Mouse (Mus musculus) Patski (cell line): ENCODE measurements at regions not wholly inside any gene's neighbourhood (a gene's known extent, or its start where the extent isn't known, plus 50 kb on each side); places are given as distances from the start of the nearest gene placed in this dataset.

Experiments used
- ATAC-seq: fragments of 100-300 bp; one replicate; pipeline ENCODE4 v1.8.0; 2021
- CTCF ChIA-PET: fragments of 350-600 bp; sonication (Branson Sonifier 250); formaldehyde crosslinking; loops from one replicate; lab custom pipeline; 2022; ENCODE audit warnings: inconsistent platforms; lab: Charles Lee
- POLR2A ChIA-PET: fragments of 350-600 bp; sonication (Branson Sonifier 250); formaldehyde crosslinking; loops from one replicate; lab custom pipeline; 2022; ENCODE audit warnings: antibody characterized with exemption, inconsistent platforms; lab: Charles Lee
- DNase-seq: peaks from one replicate; pipeline ENCODE4 v3.0.0-alpha.2; 2011; ENCODE audit warnings: low read depth, low spot score
- H3K27me3 ChIP-seq: fragments of 371-371 bp; one replicate; pipeline ENCODE4 v1.5.1; 2021
- CTCF ChIP-seq: fragments of 100-300 bp; IDR thresholded peaks from one replicate; pipeline ENCODE4 v1.5.1; 2021
- in situ Hi-C: fragments of 300-500 bp; cut with MboI; formaldehyde crosslinking; loops from 3 replicates; pipeline ENCODE4 v1.11.1; 2018; ENCODE audit warnings: low pct_unique_long_range_greater_than_20kb, mixed read lengths

DNA sequence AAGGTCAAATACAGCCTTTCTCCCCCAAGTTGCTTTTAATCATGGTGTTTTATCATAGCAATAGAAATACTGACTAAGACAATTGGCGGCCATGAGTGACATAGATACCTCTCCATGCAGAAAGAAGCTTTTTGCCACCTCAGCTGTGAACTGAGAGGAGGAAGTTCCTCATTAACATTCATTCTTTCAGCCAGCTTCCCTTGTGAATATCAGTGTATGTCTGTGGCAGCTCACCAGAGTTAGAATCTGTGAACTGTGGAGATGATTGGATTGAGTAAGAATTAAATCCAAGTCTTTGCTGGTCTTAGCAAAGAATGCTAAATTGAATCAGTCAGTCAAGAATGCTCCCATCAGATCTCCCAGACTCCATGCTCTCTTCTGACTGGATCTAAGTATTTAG, 542.7 kb upstream of the Fbxo33 start:
- ChIA-PET CTCF (no interaction called here), POLR2A (no interaction called here)
- ATAC-seq: peak; percentile 82
- no peak for TF ChIP-seq CTCF
- H3K27me3 ChIP-seq: peaks cover 4% of the 10 kb centered on the region
- DNase-seq: peak; percentile 4
- in situ Hi-C loops: no loop called here

GRCm38 (mm10) chr12:59744768-59745167, 525.2 kb upstream of the Fbxo33 start:
- ChIA-PET POLR2A (no interaction called here), CTCF (no interaction called here)
- in situ Hi-C loops: no loop called here
- ATAC-seq (no peak), DNase-seq (no peak)
- no peak for TF ChIP-seq CTCF
- H3K27me3 ChIP-seq: no peaks in the 10 kb centered on the region

DNA sequence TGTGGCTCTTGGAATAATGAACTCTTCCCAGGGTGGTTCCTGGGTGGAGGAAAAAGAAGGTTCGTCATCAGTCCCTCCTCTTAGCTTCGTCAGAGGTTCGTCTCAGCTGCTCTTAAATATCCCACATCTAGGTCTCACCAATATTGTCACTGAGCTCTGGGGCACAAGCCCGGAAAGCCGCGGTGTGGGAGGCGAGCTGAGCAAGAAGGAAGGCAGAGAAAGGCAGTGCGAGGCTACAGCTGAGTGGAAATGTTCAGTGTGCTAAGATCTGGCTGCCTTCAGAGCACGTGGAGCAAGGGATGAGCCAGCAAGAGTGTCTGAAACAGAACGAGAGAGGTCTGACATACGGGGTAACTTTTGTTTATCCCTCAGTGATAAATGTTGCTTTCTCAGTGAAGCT, 523.7 kb upstream of the Fbxo33 start:
- in situ Hi-C loops: no loop called here
- no peaks in the 10 kb centered on the region for H3K27me3 ChIP-seq
- no peak for DNase-seq
- ChIA-PET CTCF (interaction anchor here (1.1 kb wide), 1 partner anchor 9 kb away, joined by 3 read pairs; no protein-coding TSS in a partner anchor), POLR2A (no interaction called here)
- no peak for ATAC-seq
- TF ChIP-seq CTCF: no peak

- ChIA-PET CTCF (no interaction called here), POLR2A (no interaction called here)
- ATAC-seq: no peak
- in situ Hi-C loops: no loop called here
- no peak for DNase-seq
- H3K27me3 ChIP-seq: no peaks in the 10 kb centered on the region
- no peak for TF ChIP-seq CTCF
Observed at GRCm38 (mm10) chr12:59724951-59725350, 505.4 kb upstream of the Fbxo33 start.

DNA sequence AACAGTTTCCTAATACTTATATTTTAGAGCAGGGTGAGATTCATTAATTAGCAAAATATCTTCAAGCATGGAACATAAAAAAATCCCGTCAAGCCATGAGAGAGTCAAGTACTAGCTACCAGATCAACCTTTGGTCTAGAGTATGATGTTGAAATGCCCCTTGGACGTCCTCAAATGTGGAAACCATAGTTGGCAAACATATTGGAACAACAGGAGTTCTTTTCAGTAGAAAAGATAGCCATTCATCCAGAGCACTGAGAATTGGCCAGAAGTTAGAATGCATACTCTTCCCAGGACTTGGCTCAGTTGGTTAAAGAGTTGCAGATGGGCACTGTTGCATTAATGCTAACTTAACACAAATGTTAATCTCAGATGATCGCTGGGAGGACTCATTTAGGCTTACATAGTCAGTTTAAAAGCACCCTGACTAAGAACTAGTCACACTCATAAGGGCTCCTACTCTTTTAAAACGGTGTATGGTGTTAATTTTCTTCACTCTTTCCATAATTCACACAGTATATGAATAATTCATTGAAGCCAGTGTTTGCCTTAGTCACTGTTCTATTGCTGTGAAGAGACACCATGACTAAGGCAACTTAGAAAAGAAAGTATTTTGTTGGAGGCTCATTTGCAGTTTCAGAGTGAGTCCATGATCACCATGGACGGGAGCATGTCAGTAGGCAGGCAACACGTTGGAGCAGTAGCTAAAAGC, 503.1 kb upstream of the Fbxo33 start:
- in situ Hi-C loops: no loop called here
- no peaks in the 10 kb centered on the region for H3K27me3 ChIP-seq
- DNase-seq: no peak
- no peak for TF ChIP-seq CTCF
- POLR2A ChIA-PET: no interaction called here
- CTCF ChIA-PET: no interaction called here
- ATAC-seq: no peak

- ChIA-PET CTCF (interaction anchor here (0.7 kb wide), 1 partner anchor 16 kb away, joined by 3 read pairs; no protein-coding TSS in a partner anchor), POLR2A (interaction anchor here (0.9 kb wide), 1 partner anchor 355 kb away, joined by 4 read pairs; no protein-coding TSS in a partner anchor)
- DNase-seq: no peak
- TF ChIP-seq CTCF: no peak
- in situ Hi-C loops: no loop called here
- ATAC-seq: no peak
- H3K27me3 ChIP-seq: no peaks in the 10 kb centered on the region
Observed at GRCm38 (mm10) chr12:59713216-59713615, 493.7 kb upstream of the Fbxo33 start.

DNA sequence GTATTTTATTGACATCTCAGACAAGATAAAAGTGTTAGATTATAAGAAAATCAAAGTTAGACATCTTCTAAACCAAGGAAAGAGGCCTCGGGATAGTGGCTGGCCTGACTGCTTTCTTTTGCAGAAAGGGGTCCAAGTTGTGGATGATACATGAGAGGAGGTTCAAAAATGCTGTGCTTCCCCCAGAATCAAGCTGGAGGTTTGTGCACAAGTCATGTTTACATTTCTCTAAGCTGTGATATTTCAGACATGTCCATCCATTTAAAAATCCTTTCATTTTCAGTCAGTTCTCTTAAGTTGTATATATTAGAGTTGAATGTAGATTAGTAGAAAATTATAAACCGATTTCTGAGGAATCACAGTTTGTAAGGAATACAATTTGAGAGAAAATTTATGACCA, 463.7 kb upstream of the Fbxo33 start:
- POLR2A ChIA-PET: no interaction called here
- no peak for TF ChIP-seq CTCF
- in situ Hi-C loops: no loop called here
- DNase-seq (no peak), ATAC-seq (no peak)
- CTCF ChIA-PET: no interaction called here
- H3K27me3 ChIP-seq: no peaks in the 10 kb centered on the region

GRCm38 (mm10) chr12:59663161-59663560, 443.6 kb upstream of the Fbxo33 start:
- H3K27me3 ChIP-seq: no peaks in the 10 kb centered on the region
- ATAC-seq (no peak), DNase-seq (no peak)
- TF ChIP-seq CTCF: no peak
- ChIA-PET CTCF (no interaction called here), POLR2A (no interaction called here)
- in situ Hi-C loops: no loop called here

- in situ Hi-C loops: no loop called here
- H3K27me3 ChIP-seq: no peaks in the 10 kb centered on the region
- CTCF ChIA-PET: no interaction called here
- DNase-seq: no peak
- POLR2A ChIA-PET: no interaction called here
- TF ChIP-seq CTCF: no peak
- no peak for ATAC-seq
Observed at GRCm38 (mm10) chr12:59630678-59631077, 411.2 kb upstream of the Fbxo33 start.

GRCm38 (mm10) chr12:59623147-59623546, 403.6 kb upstream of the Fbxo33 start:
- in situ Hi-C loops: no loop called here
- no peaks in the 10 kb centered on the region for H3K27me3 ChIP-seq
- no peak for TF ChIP-seq CTCF
- ChIA-PET CTCF (no interaction called here), POLR2A (no interaction called here)
- ATAC-seq (no peak), DNase-seq (no peak)

GRCm38 (mm10) chr12:59621132-59621531, 401.6 kb upstream of the Fbxo33 start:
- no peak for TF ChIP-seq CTCF
- in situ Hi-C loops: no loop called here
- ChIA-PET POLR2A (no interaction called here), CTCF (no interaction called here)
- no peak for DNase-seq
- no peaks in the 10 kb centered on the region for H3K27me3 ChIP-seq
- no peak for ATAC-seq
